Mouse (Mus musculus): ENCODE measurements around the gene Rp9.

- no peak for TF ChIP-seq CTCF (IDR thresholded peaks at IDR 0.05; ENCODE audit: borderline replicate concordance, extremely low read depth, insufficient read depth, insufficient read length)
- no peak for TF ChIP-seq POLR2A (IDR thresholded peaks at IDR 0.05; ENCODE audit: borderline replicate concordance, extremely low read depth, insufficient read depth, insufficient read length, poor library complexity, severe bottlenecking)
Measured at GRCm38 (mm10) chr9:22368030-22368429, 101.5 kb downstream of the Rp9 start.
